Mouse (Mus musculus) megakaryocyte, embryonic 14.5 days (primary cell): ENCODE results near the gene C8a. TPM values are rescaled to one million over a fixed set of nuclear protein-coding genes. Genes with fewer than 3 reads are reported as not detected.
A peak's percentile ranks its signal among the peaks of the same experiment; 100 is the strongest.

Experiments
- H3K27me3 ChIP-seq: replicated peaks from 2 replicates; pipeline ENCODE3; 2012; ENCODE audit warnings: inconsistent platforms
- H3K36me3 ChIP-seq: replicated peaks from 2 replicates; pipeline ENCODE3; 2012; ENCODE audit warnings: low read length, inconsistent platforms, mixed read lengths
- H3K4me1 ChIP-seq: 2 replicates; pipeline ENCODE4 v1.6.1; 2012; ENCODE audit warnings: inconsistent platforms
- H3K4me3 ChIP-seq: replicated peaks from 2 replicates; pipeline ENCODE3; 2012; ENCODE audit warnings: moderate library complexity, mild to moderate bottlenecking, inconsistent platforms
- H3K9me3 ChIP-seq: 2 replicates; pipeline ENCODE4 v1.6.1; 2012; ENCODE audit warnings: inconsistent platforms
- FLI1 ChIP-seq: IDR thresholded peaks from 2 replicates; pipeline ENCODE4 v1.6.1; 2012; ENCODE audit warnings: low read length, inconsistent platforms, mixed read lengths
- GATA1 ChIP-seq: IDR thresholded peaks from 3 replicates; pipeline ENCODE4 v1.6.1; 2012; ENCODE audit warnings: mixed read lengths, low read length, inconsistent platforms, borderline replicate concordance
- polyA plus RNA-seq: library from polyadenylated mRNA; stranded (reverse); fragments of >175 nt; gene quantifications from 2 replicates; pipeline ENCODE4 v1.2.3, GENCODE M21; 2012; ENCODE audit warnings: low replicate concordance; ENCODE audit not compliant: insufficient read depth

The C8a gene
- polyA plus RNA-seq: not detected in 2 replicates

GRCm38 (mm10) chr4:104876323-104876722 is at the start of gene C8a:
C8a (minus strand) TSS chr4:104876398.
- TF ChIP-seq GATA1 (no peak), FLI1 (no peak)
- H3K4me3 ChIP-seq: no peak within 1 kb of the TSS
- H3K9me3 ChIP-seq: no peaks in the 10 kb centered on the region
- H3K36me3 ChIP-seq: no peaks in the 10 kb centered on the region
- H3K4me1 ChIP-seq: no peaks in the 10 kb centered on the region
- H3K27me3 ChIP-seq: no peaks in the 10 kb centered on the region

- TF ChIP-seq FLI1: no peak
- TF ChIP-seq GATA1: no peak
- H3K4me1 ChIP-seq: no peaks in the 10 kb centered on the region
Measured at GRCm38 (mm10) chr4:104925383-104925782, 49.2 kb upstream of the C8a start.

GRCm38 (mm10) chr4:104918017-104918416 is 41.8 kb upstream of the C8a start:
- Histone ChIP-seq H3K9me3 (peaks cover 8% of the 10 kb centered on the region), H3K36me3 (no peaks in the 10 kb centered on the region), H3K4me1 (no peaks in the 10 kb centered on the region), H3K27me3 (peaks cover 7% of the 10 kb centered on the region), H3K4me3 (no peak overlapping the region)
- TF ChIP-seq GATA1: no peak
- no peak for TF ChIP-seq FLI1

More at GRCm38 (mm10) chr4:104925383-104925782, 49.2 kb upstream of the C8a start:
- no peak overlapping the region for H3K4me3 ChIP-seq
- H3K27me3 ChIP-seq: no peaks in the 10 kb centered on the region
- H3K36me3 ChIP-seq: no peaks in the 10 kb centered on the region
- H3K9me3 ChIP-seq: no peaks in the 10 kb centered on the region; the same call in 1 of the 2 replicates

- Histone ChIP-seq H3K4me3 (no peak overlapping the region), H3K36me3 (no peaks in the 10 kb centered on the region), H3K27me3 (peaks cover 7% of the 10 kb centered on the region), H3K9me3 (peaks cover 7% of the 10 kb centered on the region), H3K4me1 (no peaks in the 10 kb centered on the region)
- TF ChIP-seq FLI1: no peak
- TF ChIP-seq GATA1: no peak
Measured at GRCm38 (mm10) chr4:104914711-104915247, 38.6 kb upstream of the C8a start.

- Histone ChIP-seq H3K9me3 (0 out of 2 replicates have a peak, but pooled peaks cover 2% of the 10 kb centered on the region), H3K27me3 (peaks cover 7% of the 10 kb centered on the region), H3K4me1 (no peaks in the 10 kb centered on the region), H3K4me3 (peak within 1 kb of the TSS; percentile 54), H3K36me3 (no peaks in the 10 kb centered on the region)
- TF ChIP-seq GATA1 (no peak), FLI1 (no peak)
Measured at GRCm38 (mm10) chr4:104913291-104914129, 37.3 kb upstream of the C8a start, which contains the start of gene Fyb2. Fyb2 (plus strand) TSS chr4:104913456.

GRCm38 (mm10) chr4:104911685-104912084 is 35.5 kb upstream of the C8a start:
- no peak overlapping the region for H3K4me3 ChIP-seq
- H3K36me3 ChIP-seq: no peaks in the 10 kb centered on the region
- H3K27me3 ChIP-seq: peaks cover 7% of the 10 kb centered on the region
- TF ChIP-seq GATA1 (no peak), FLI1 (no peak)
- H3K9me3 ChIP-seq: 0 out of 2 replicates have a peak, but pooled peaks cover 4% of the 10 kb centered on the region
- no peaks in the 10 kb centered on the region for H3K4me1 ChIP-seq

- Histone ChIP-seq H3K27me3 (no peaks in the 10 kb centered on the region), H3K4me1 (no peaks in the 10 kb centered on the region), H3K9me3 (peaks cover 13% of the 10 kb centered on the region), H3K4me3 (no peak overlapping the region), H3K36me3 (no peaks in the 10 kb centered on the region)
- TF ChIP-seq FLI1 (no peak), GATA1 (no peak)
Measured at GRCm38 (mm10) chr4:104905049-104905448, 28.9 kb upstream of the C8a start.

GRCm38 (mm10) chr4:104902836-104903235 is 26.6 kb upstream of the C8a start:
- TF ChIP-seq FLI1: no peak
- no peak for TF ChIP-seq GATA1
- Histone ChIP-seq H3K4me3 (no peak overlapping the region), H3K9me3 (peaks cover 19% of the 10 kb centered on the region), H3K4me1 (no peaks in the 10 kb centered on the region), H3K27me3 (no peaks in the 10 kb centered on the region), H3K36me3 (no peaks in the 10 kb centered on the region)

GRCm38 (mm10) chr4:104894004-104894734 is 18.0 kb upstream of the C8a start:
- Histone ChIP-seq H3K4me1 (no peaks in the 10 kb centered on the region), H3K4me3 (no peak overlapping the region), H3K9me3 (no peaks in the 10 kb centered on the region), H3K27me3 (no peaks in the 10 kb centered on the region), H3K36me3 (no peaks in the 10 kb centered on the region)
- TF ChIP-seq GATA1 (no peak), FLI1 (no peak)

GRCm38 (mm10) chr4:104893588-104893987 is 17.4 kb upstream of the C8a start:
- Histone ChIP-seq H3K4me1 (no peaks in the 10 kb centered on the region), H3K9me3 (no peaks in the 10 kb centered on the region), H3K27me3 (no peaks in the 10 kb centered on the region), H3K4me3 (no peak overlapping the region), H3K36me3 (no peaks in the 10 kb centered on the region)
- no peak for TF ChIP-seq GATA1
- TF ChIP-seq FLI1: no peak
